Mouse (Mus musculus): ENCODE data around the gene N4bp2l2. TPM values are rescaled to one million over a fixed set of nuclear protein-coding genes. Genes with fewer than 3 reads are reported as not detected.
A peak's percentile ranks its signal among the peaks of the same experiment; 100 is the strongest.
"Not testable (repeated sequence)": the region's sequence is repeated elsewhere in the genome, so short reads cannot be mapped to it uniquely, and the experiment has no call there.

The N4bp2l2 gene
- total RNA-seq (2021): 100 to 1,000 TPM; 116 to 123 TPM
- long read RNA-seq, experiment 1, full-length matches to known transcripts: 9 of 22 reads
- long read RNA-seq, experiment 1, partial matches to known transcripts: 4 of 22 reads
- long read RNA-seq, experiment 1, other reads (novel, unspliced or antisense): 9 of 22 reads
- long read RNA-seq, experiment 2, full-length matches to known transcripts: 22 of 35 reads
- long read RNA-seq, experiment 2, partial matches to known transcripts: 3 of 35 reads
- long read RNA-seq, experiment 2, other reads (novel, unspliced or antisense): 10 of 35 reads

DNA sequence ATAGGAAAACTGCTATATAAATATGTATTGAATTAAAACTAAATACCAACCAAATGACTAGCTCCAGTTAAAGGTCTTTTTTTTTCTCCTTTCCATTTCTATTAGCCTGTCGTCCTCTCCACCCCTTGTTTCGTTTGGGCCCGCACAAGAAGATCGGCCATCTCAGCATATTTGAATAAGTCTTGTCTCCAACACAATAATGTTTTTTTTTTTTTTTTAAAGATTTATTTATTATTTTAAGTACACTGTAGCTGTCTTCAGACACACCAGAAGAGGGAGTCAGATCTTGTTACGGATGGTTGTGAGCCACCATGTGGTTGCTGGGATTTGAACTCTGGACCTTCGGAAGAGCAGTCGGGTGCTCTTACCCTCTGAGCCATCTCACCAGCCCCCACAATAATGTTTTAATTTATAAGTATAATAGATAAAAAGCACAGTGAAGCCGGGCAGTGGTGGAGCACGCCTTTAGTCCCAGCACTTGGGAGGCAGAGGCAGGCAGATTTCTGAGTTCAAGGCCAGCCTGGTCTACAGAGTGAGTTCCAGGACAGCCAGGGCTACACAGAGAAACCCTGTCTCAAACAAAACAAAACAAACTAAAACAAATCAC lies at the start of gene N4bp2l2:
N4bp2l2 (minus strand) TSS at position 51 of the 607 bp plus-strand sequence.
- DNase-seq (ENCODE audit: low spot score in 2 of 2): not testable (repeated sequence)

DNA sequence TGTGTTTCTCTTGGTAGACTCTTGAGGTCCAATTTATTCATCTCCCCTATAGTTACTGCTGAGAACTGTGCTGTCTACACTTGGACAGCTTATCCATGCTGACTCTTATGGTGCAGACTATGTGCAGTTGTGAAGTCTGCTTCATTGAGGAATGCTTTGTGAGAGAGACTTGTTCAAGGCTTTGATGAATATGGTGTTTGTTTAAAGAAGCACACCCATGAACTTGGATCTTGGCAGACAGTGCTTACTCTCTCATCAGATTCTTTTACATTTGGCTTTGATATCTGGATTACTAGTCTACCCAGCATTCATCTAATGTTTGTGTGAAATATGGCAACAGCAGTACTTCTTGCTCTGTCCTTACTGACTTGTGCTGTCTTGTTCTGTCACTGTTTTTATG lies 47.4 kb upstream of the N4bp2l2 start:
- no peak for DNase-seq (ENCODE audit: low spot score in 2 of 2)

DNA sequence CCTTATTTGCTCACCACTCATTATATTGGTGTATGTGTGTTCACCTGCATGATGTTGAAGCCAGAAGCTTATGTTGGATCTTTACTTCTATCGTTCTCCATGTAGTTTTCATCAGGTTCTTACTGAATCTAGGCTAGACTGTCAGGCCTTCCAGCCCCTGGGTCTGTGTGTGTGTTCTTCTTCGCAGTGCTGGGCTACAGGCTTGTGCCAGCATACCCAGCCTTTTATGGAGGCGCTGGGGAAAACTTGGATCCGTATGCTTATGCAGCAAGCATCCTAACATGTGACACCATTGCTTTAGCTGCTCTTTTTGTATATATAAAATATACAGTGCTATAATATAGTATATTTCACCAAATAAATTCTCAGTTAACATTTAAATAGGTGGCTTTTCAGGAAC lies 45.5 kb upstream of the N4bp2l2 start:
- no peak for DNase-seq (ENCODE audit: low spot score in 2 of 2)

DNA sequence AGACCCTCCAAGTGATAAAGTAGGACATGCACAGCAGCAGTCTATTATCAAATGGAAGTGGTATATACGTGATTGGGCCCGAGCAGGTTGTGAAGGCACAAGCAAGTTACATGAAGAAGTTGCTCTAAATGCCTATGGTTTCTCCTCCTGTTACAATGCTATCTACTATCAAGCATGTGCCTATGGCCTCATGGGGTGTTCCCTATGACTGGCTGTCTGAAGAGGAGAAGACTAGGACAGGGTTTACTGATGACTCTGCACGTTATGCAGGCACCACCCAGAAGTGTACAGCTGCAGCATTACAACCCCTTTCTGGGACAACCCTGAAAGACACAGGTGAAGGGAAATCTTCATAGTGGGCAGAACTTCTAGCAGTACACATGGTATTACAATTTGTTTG lies 41.2 kb upstream of the N4bp2l2 start:
- not testable (repeated sequence) for DNase-seq (ENCODE audit: low spot score in 2 of 2)

DNA sequence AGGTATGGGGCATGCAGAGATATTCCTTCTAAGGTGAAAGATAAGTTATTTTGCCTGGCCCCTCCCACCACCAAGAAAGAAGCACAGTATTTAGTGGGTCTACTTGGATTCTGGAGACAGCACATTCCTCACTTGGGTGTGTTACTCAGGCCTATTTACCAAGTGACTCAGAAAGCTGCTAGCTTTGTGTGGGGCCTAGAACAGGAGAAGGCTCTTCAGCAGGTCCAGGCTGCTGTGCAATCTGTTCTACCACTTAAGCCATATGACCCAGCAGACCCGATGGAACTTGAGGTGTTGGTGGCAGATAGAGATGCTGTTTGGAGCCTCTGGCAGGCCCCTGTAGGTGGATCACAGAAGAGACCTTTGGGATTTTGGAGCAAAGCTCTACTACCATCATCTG lies 40.7 kb upstream of the N4bp2l2 start:
- not testable (repeated sequence) for DNase-seq (ENCODE audit: low spot score in 2 of 2)

DNA sequence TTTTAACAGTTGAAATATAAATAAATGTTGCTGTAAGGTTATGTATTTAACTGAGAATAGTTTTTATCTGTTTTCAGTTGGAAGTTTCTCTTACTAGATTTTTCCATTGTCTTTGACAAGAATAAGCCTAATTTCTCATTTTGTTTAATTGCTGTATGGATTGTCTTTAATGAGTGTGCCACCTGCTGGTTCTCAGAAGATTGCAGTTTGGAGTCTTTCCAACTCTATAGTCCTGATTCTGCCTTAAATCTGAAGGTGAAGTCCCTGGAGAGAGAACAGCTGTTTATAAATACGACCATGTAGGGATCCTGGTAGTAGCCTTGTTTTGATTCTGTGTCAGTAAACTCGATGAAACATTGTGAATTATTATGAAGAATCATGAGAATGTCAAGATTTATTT lies 36.7 kb upstream of the N4bp2l2 start:
- DNase-seq (ENCODE audit: low spot score in 2 of 2): no peak

DNA sequence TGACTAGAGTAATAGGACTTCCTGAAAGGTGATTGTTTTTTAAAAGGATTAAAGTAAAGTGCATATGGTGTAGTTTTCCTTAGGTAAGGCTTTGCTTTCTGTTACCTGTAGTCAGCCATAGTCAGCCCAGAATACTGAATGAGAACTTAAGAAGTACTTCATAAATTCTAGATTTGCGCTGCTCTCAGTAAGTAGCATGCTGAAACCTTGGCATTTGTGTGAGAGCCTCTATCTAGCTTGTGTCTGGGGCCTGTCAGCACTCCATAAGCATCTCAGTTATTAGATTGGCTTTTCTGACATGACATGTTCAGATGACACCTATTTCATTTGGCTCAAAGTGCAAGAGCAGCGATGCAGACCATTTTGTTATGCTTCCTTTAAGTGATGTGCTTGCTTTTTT lies 27.3 kb upstream of the N4bp2l2 start:
- no peak for DNase-seq (ENCODE audit: low spot score in 2 of 2)

DNA sequence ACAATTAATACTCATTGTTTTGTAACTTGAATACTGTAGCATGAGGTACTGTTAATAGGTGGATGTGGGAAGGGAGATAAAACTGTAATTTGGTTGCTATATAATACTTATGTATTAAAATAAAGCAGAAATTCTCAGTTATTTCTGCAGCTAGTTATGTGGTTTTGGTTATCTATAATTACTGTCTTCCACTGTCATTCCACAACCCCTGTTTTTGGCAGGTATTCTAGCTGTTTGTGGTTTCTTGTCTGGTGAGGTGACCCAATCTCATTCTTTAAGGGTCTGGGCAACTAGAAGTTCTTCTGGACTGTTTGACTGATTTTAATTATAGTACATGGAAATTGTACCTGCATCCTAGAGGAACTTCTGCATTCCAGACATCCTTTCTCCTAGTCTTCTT lies 24.7 kb upstream of the N4bp2l2 start:
- DNase-seq (ENCODE audit: low spot score in 2 of 2): no peak

DNA sequence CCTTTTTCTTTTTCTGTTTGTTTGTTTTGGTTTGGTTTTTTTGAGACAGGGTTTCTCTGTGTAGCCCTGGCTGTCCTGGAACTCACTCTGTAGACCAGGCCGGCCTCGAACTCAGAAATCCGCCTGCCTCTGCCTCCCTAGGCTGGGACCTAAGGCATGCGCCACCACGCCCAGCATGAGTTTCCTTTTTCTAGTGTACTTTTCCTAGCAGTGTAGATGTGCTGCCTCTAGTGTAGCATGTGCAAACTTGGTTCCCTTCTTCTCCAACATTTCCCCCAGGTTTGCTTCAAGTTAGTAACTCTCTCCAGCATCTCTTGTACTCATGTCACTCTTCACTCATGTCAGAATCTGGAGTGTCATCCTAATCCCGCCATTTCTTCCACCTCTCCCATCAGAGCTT lies 16.9 kb upstream of the N4bp2l2 start:
- DNase-seq (ENCODE audit: low spot score in 2 of 2): not testable (repeated sequence)

DNA sequence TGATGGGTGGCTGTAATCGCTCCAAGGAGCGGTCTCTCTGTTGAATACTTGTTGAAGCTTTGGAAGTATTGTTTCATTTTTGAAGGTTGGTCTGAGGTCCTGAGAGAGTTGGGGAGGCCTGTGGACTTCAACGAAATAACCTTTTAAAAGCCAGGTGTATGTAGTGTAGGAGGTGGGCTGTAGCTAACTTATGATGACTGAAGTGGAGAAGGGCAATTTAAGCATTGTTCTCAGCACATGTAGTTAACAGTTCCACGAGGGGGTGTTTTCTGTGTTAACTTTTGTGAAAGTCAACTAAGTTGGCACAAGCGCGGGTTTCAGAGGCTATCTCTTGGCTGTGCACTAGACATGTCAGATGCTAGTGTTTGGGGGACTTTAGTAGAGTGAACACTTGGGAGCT lies 8.9 kb upstream of the N4bp2l2 start:
- DNase-seq (ENCODE audit: low spot score in 2 of 2): no peak

DNA sequence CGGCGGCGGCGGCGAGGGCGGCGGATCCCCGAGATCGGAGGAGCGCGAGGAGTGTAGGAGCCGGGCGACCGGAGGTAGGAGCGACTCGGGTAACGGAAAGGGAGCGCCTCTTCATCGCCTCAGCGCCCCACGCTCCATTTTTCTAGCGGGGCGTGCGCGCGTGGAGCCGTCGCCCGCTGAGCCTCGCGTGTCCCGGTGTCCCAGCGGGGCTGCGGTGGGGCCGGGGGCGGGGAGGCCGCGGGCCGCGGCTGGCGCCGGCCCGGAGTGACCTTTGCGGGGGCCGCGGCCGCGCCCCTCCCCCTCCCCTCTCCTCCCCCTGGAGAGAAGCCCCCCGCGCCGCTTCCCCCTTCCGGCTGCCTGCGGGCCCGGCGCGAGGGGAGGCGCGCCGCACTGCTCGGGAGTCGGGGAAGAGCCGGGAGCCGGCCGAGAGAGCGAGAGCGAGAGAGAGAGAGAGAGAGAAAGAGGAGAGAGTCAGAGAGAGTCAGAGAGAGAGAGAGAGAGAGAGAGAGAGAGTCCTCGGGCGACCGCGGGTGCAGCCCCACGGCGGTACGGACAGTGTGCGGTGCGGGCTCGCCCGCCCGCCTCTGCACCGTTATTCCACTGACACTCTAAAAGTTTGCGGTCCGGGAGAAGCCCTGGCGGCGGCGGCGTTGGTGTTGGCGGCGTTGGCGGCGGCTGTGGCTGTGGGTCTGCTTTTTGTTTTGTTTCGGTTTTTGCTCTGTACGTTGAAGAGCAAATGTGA lies 8.1 kb upstream of the N4bp2l2 start:
- peak; percentile 15 to 16 for DNase-seq (ENCODE audit: low spot score in 2 of 2)

DNA sequence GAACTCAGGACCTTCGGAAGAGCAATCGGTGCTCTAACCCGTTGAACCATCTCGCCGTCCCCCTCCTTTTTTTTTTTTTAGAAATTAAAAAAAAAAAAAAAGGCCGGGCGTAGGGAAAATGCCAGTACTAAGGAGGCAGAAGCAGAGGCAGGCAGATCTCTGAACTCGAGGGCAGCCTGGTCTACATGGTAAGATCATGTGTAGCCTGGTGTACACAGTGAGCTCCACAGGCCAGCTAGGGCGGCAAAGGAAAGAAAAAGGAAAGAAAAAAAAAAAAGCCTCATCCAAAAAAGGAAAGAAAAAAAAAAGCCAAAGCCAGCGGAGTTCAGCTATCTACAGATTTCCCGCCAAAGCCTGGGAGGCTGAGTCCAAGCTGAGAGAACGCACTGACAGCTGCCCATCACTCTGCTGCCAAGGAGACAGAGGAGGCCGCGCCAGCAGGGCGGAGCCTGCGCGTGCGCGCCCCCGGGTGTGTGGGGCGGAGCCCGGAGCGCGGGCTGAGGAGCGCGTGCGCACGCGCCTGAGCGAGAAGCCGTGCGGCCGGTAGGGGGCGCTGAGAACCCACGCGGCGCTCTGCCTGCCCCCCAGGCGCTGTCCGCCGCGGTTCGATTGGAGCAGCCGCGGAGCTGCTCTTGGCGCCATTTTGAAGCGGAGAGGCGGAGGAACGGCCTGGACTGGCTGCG lies 7.3 kb upstream of the N4bp2l2 start, which contains the start of gene Pds5b:
Pds5b (plus strand) TSS at position 587 of the 683 bp plus-strand sequence.
- peak; percentile 85 to 94 for DNase-seq (ENCODE audit: low spot score in 2 of 2)

DNA sequence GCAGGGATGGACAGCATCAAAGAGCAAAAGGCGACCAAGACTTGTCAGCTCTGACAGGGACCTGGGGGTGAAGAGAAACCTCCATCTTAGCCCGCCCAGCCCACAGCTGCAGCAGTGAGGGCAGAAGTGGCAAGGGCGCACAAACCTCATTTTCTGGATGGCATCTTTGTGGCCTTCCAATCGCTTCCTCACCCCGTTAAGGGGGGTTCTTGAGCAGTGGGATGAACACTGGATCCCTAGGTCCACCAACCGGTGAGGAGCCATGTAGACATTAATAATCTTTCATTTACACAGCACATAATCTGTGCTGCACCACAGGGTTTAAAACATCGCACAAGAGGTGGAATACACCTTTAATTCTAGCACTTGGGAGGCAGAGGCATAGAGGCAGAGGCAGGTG lies 6.4 kb upstream of the N4bp2l2 start:
- no peak for DNase-seq (ENCODE audit: low spot score in 2 of 2)

DNA sequence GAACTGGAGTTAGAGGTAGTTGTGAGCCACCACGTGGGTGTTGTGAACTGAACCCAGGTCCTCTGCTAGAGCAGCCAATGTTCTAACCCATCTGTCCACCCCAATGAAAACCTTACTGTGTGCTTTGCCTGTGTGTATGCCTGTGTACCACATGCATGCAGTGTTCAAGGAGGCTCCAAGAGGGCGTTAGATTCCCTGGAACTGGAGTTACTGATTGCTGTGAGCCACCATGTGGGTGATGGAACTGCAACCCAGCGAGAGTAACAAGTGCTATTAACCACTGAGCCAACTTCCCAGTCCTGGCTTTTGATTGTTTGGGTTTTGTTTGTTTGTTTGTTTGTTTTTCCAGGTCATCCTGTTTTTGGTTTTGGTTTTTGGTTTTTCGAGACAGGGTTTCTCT lies 2.7 kb upstream of the N4bp2l2 start:
- DNase-seq (ENCODE audit: low spot score in 2 of 2): no peak

DNA sequence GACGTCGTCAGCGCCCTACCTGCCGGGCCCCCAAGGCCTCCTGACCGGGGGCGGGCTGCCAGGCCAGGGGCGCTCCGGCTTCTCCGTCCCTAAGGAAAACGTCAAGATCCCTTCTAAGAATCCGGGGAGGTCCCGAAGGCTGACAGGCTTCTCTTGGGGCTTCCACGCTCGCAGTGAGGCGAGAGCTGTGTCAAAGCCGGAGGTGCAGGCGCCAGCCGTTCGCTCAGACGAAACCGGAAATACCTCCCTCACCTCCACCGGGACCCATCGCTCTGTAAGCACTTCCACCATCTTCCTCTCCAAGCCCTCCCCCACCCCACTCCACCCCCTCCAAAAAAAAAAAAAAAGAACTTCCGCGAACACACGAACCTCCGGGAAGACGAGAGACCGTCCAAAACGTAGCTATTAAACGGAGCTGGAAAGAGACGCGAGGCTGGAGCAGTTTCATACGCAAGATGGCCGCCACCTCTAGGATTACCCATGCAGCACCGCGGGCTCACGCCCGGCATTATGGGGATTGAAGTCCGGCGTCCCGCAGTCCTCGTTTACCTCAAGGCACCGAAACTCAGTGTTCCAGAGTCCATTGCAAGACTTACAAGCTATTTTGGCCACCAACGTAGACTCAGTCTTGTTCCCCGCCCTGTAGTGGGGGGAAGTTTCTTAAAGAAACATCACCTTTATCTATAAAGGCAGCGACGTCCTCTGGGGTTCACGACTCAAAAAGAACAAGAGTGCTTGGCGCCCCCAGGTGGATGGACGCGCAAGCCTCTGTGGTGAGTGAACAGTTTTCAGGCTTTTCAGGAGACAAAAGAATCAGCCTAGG lies 640 bp downstream of the N4bp2l2 start:
- peak; percentile 72 to 84 for DNase-seq (ENCODE audit: low spot score in 2 of 2)

DNA sequence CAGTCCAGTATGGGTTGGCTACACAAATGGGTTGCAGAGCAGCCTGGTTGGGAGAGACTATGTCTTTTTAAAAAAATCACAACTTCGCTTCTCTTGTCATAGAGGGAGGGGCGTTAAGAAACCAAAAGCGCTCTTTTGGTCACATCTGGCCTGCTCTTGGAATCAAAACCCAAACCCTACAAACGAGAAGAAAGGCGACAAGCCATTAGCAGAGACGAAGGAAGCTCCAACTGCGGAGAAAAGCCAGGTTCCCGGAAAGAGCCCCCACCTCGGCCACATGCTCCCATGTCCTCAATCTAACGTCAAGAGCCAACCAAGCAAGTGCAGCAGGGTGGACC lies 1.2 kb downstream of the N4bp2l2 start:
- no peak for DNase-seq (ENCODE audit: low spot score in 2 of 2)

DNA sequence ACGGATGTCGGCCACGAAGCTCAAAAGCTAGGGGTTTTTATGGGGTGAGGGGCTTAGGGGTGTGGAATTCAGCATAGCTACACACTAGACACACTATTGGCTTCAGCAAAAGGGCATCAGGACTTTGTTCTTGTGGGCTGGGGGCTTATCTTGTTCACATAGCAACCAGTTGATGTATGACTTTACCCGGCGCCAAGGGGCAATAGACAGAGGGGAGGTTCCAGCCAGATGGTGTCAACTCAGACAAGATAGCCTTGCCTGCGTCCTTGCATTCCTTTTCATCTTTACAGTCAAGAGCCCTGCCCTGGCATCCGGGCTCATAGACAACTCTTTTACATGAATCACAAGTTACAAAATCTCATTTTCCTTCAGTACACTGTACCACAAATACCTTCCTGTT lies 2.1 kb downstream of the N4bp2l2 start:
- peak in 1 of 2 experiments; percentile 7 for DNase-seq (ENCODE audit: low spot score in 2 of 2)

DNA sequence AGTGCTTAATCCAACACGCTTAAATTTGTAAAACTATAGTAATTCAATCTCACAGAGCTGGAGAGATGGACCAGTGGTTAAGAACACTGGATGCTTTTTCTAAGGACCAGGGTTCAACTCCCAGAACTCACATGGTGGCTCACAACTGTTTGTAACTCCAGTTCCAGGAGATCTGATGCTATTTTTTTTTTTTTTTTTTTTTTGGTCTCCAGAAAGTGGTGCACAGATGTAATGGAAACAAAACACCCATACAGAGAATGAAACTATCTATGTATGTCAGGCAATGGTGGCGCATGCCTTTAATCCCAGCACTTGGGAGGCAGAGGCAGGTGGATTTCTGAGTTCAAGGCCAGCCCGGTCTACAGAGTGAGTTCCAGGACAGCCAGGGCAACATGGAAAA lies 5.7 kb downstream of the N4bp2l2 start:
- not testable (repeated sequence) for DNase-seq (ENCODE audit: low spot score in 2 of 2)

DNA sequence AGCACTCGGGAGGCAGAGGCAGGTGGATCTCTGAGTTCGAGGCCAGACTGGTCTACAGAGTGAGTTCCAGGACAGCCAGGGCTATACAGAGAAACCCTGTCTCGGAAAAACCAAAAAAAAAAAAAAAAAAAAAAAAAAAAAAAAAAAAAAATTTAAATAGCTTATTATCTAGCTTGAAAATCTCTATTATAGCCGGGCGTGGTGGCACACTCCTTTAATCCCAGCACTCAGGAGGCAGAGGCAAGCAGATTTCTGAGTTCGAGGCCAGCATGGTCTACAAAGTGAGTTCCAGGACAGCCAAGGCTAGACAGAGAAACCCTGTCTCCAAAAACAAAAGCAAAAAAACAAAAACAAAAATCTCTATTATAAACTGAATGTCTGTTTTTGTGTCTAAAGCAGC lies 6.6 kb downstream of the N4bp2l2 start:
- not testable (repeated sequence) for DNase-seq (ENCODE audit: low spot score in 2 of 2)

DNA sequence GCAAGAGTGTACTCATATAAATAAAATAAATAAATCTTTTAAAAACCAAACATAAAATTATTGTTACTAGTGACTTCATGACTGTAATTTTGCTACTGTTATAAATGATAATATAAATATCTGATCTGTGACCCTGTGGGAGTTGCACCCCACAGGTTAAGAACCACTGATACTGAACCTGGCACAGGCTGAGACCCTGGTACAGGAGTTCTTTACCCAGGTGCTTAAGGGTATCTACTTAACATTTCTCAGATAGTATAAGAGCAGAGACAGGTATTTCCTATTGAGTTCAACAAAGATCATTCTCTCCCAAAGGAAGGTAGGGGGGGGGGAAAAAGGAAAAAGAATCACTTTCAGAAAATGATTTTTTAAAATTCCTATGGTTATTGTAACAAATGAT lies 11.4 kb downstream of the N4bp2l2 start:
- DNase-seq (ENCODE audit: low spot score in 2 of 2): no peak

DNA sequence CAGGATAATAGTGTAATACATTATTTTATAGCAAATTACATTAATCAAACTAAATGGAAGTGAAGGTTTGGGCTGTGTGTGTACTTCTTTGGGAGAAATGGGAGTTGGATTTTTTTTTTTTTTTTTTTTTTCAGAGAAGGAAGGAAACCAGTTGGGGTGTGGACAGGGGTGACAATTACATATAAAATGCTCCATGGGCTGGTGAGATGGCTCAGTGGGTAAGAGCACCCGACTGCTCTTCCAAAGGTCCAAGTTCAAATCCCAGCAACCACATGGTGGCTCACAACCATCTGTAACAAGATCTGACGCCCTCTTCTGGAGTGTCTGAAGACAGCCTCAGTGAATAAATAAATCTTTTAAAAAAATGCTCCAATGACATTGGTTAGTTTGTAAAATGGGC lies 13.4 kb downstream of the N4bp2l2 start:
- DNase-seq (ENCODE audit: low spot score in 2 of 2): no peak

Measured in adrenal gland, postnatal 4 days (tissue).